Mouse (Mus musculus) G1E (cell line): ENCODE data around the gene Gria1. TPM values are rescaled to one million over a fixed set of nuclear protein-coding genes. Genes with fewer than 3 reads are reported as not detected.

Experiments used
- ATAC-seq: 2 replicates; pipeline ENCODE4 v1.8.0; 2016; ENCODE audit warnings: mild to moderate bottlenecking; ENCODE audit not compliant: insufficient number of reproducible peaks, poor library complexity, low FRiP score, severe bottlenecking; ENCODE audit errors: extremely low read depth
- DNase-seq: peaks from one replicate; pipeline ENCODE4 v3.0.0; 2012; ENCODE audit warnings: low spot score
- H3K27me3 ChIP-seq: 2 replicates; pipeline ENCODE4 v1.6.1; 2012; ENCODE audit warnings: mild to moderate bottlenecking, low read length, inconsistent platforms; ENCODE audit not compliant: insufficient read depth
- H3K36me3 ChIP-seq: replicated peaks from 2 replicates; pipeline ENCODE3; 2012; ENCODE audit warnings: mild to moderate bottlenecking, inconsistent platforms
- H3K4me1 ChIP-seq: 2 replicates; pipeline ENCODE4 v1.6.1; 2012; ENCODE audit warnings: low read depth, low read length, inconsistent platforms, mixed read lengths; ENCODE audit not compliant: insufficient read depth
- H3K4me3 ChIP-seq: 2 replicates; pipeline ENCODE4 v1.5.1; 2012; ENCODE audit warnings: low read depth, mild to moderate bottlenecking, inconsistent platforms, low read length, moderate library complexity, mixed read lengths
- H3K9me3 ChIP-seq: replicated peaks from 2 replicates; pipeline ENCODE4 v1.6.1; 2012; ENCODE audit warnings: inconsistent platforms
- CTCF ChIP-seq: IDR thresholded peaks from 2 replicates; pipeline ENCODE4 v1.5.1; 2012; ENCODE audit warnings: low read depth, low read length, inconsistent platforms, mixed read lengths
- GATA1 ChIP-seq: IDR thresholded peaks from 2 replicates; pipeline ENCODE4 v1.6.1; 2012; ENCODE audit warnings: borderline replicate concordance, low read length, inconsistent platforms, mixed read lengths
- GATA2 ChIP-seq: IDR thresholded peaks from 2 replicates; pipeline ENCODE4 v1.6.1; 2012; ENCODE audit warnings: low read depth, low read length, inconsistent platforms, borderline replicate concordance
- POLR2AphosphoS5 ChIP-seq: IDR thresholded peaks from 2 replicates; pipeline ENCODE4 v1.6.1; 2012; ENCODE audit warnings: low read depth, low read length, inconsistent platforms; ENCODE audit not compliant: insufficient replicate concordance
- TAL1 ChIP-seq: conservative IDR thresholded peaks from 2 replicates; pipeline ENCODE4 v1.6.1; 2012; ENCODE audit warnings: low read depth, low read length, inconsistent platforms, mixed read lengths
- polyA plus RNA-seq: library from polyadenylated mRNA; stranded (reverse); fragments of >175 nt; gene quantifications from 2 replicates; pipeline ENCODE4 v1.2.3, GENCODE M21; 2012
- total RNA-seq, 2 experiments: library from RNA; stranded (forward) in 1 of 2; stranded (reverse) in 1 of 2; fragments of 200-1000 nt in 1 of 2; fragments of >200 nt in 1 of 2; fragmentation: Nextera tagmentation in 1 of 2; gene quantifications; 2 replicates each; pipeline ENCODE4 v1.2.3; 2014 to 2017

The Gria1 gene
- total and polyA plus RNA-seq, 3 experiments, result 0.05 TPM; not detected in 2

DNA sequence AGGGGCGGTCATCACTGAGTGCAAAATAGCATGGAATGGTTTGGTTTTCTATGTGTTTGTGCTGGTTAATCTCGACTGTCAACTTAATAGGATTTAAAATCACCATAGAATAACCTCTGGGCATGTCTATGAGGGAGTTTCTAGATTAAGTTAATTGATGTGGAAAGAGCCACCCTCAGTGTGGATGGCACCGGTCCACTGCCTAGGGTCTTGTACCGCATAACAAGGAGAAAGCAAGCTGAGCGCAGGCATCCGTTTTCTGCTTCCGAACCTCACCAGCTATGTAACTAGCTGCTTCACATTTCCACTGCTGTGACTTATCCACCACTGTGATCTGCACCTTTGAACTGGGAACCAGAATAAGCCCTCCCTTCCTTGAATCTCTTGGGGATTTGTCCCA is 134.0 kb downstream of the Gria1 start:
- H3K27me3 ChIP-seq, result no peaks in the 10 kb centered on the region
- TF ChIP-seq GATA1 (no peak), GATA2 (no peak), CTCF (no peak), TAL1 (no peak), POLR2AphosphoS5 (no peak)
- H3K4me1 ChIP-seq, result no peaks in the 10 kb centered on the region
- ATAC-seq (no peak), DNase-seq (no peak)
- no peaks in the 10 kb centered on the region for H3K36me3 ChIP-seq
- no peak overlapping the region for H3K4me3 ChIP-seq
- H3K9me3 ChIP-seq, result peaks cover 30% of the 10 kb centered on the region

- no peak for ATAC-seq
- Histone ChIP-seq H3K36me3 (no peaks in the 10 kb centered on the region), H3K4me1 (no peaks in the 10 kb centered on the region), H3K9me3 (peaks cover 27% of the 10 kb centered on the region), H3K4me3 (no peak overlapping the region), H3K27me3 (no peaks in the 10 kb centered on the region)
- no peak for TF ChIP-seq TAL1
- TF ChIP-seq CTCF, result no peak
- TF ChIP-seq GATA1, result no peak
- no peak for TF ChIP-seq POLR2AphosphoS5
- no peak for TF ChIP-seq GATA2
- no peak for DNase-seq
Measured at GRCm38 (mm10) chr11:57145704-57146103, 134.5 kb downstream of the Gria1 start.

DNA sequence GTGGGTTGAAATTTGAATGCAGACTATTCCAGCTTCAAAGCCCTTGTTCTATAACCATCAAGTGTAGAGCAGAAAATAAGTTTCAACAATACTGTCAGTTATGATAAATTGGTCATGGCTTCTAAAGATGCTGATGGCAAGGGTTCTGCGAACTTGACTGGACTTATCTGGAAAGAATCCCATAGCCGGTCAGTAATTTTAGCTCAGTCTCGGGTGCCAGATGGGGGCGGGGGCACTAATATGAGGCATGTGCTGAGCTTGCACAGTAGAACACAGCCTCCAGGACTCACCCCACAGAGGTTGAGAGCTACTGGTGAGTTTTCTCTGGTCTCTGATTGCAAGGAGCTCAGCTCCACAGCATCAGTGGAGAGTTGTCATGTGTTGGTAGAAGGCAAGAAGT is 140.5 kb downstream of the Gria1 start:
- Histone ChIP-seq H3K36me3 (no peaks in the 10 kb centered on the region), H3K4me3 (no peak overlapping the region), H3K4me1 (no peaks in the 10 kb centered on the region), H3K27me3 (no peaks in the 10 kb centered on the region), H3K9me3 (peaks cover 30% of the 10 kb centered on the region)
- no peak for TF ChIP-seq GATA2
- no peak for TF ChIP-seq POLR2AphosphoS5
- no peak for TF ChIP-seq TAL1
- no peak for TF ChIP-seq GATA1
- TF ChIP-seq CTCF, result no peak
- ATAC-seq (no peak), DNase-seq (no peak)

DNA sequence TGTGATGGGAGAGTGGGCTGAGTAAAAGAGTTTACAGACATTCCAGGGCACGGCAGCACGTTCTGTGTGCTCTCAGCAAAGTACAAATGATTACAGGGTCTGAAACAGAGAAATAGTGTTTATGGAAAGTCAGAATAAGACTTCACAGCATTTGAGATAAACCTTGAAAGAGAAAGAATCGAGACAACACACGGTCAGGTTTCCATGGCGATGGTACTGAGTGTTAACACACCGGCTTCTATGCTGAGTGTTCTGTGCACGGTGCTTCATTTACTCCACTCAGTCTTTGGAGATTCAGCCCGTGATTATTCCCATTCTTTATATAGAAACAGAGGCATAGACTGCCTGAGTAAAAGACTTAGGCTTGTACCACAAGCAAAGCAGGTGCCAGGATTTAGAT is 143.8 kb downstream of the Gria1 start:
- no peaks in the 10 kb centered on the region for H3K4me1 ChIP-seq
- TF ChIP-seq POLR2AphosphoS5 (no peak), GATA2 (no peak), TAL1 (no peak), CTCF (no peak), GATA1 (no peak)
- H3K4me3 ChIP-seq, result no peak overlapping the region
- DNase-seq (no peak), ATAC-seq (no peak)
- no peaks in the 10 kb centered on the region for H3K36me3 ChIP-seq
- H3K9me3 ChIP-seq, result peaks cover 46% of the 10 kb centered on the region
- no peaks in the 10 kb centered on the region for H3K27me3 ChIP-seq

DNA sequence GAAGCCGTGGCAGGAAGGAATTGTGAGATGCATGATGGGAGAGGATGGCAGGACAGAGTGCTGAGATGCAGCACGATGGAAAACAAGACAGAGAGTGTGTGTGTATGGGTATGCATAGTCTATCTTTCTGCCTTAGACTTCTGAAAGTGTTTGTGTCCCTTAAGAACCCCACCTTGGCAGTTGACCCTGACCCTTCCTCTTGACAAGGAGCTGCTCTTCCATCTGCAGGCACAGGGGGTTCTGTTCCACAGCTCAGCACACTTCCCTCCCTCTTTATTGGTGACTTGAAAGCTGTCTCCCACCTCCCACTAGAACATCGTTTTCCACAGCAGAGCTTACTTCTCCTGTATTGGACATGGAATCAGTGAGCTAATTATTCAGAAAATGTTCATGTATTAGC is 148.2 kb downstream of the Gria1 start:
- Histone ChIP-seq H3K4me1 (no peaks in the 10 kb centered on the region), H3K4me3 (no peak overlapping the region), H3K9me3 (peaks cover 51% of the 10 kb centered on the region), H3K27me3 (no peaks in the 10 kb centered on the region), H3K36me3 (no peaks in the 10 kb centered on the region)
- ATAC-seq (no peak), DNase-seq (no peak)
- no peak for TF ChIP-seq POLR2AphosphoS5
- no peak for TF ChIP-seq TAL1

GRCm38 (mm10) chr11:57160076-57160475 is 148.9 kb downstream of the Gria1 start:
- Histone ChIP-seq H3K4me1 (no peaks in the 10 kb centered on the region), H3K36me3 (no peaks in the 10 kb centered on the region), H3K4me3 (no peak overlapping the region), H3K9me3 (peaks cover 47% of the 10 kb centered on the region), H3K27me3 (no peaks in the 10 kb centered on the region)
- DNase-seq, result no peak
- ATAC-seq, result no peak
- TF ChIP-seq GATA1 (no peak), GATA2 (no peak), CTCF (no peak), TAL1 (no peak), POLR2AphosphoS5 (no peak)

DNA sequence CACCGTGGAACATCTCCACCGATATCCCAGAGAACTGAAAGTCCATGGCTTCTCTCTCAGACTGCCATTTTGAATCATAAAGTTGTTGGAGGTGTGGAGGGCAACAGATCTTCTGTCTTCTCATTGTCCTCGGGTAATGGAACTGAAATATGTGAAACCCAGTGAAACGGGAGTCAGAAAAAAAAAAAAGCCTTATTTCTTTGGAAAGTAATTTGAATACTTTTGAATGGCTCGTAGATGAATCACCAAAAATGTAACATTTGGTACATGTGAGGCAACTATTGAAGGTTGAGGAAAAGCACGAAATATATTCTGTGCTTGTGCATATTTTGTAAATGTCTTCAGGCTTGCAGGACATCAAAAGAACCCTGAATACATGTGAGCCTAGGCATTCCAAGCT is 151.7 kb downstream of the Gria1 start:
- Histone ChIP-seq H3K36me3 (no peaks in the 10 kb centered on the region), H3K4me3 (no peak overlapping the region), H3K27me3 (no peaks in the 10 kb centered on the region), H3K9me3 (peaks cover 41% of the 10 kb centered on the region), H3K4me1 (no peaks in the 10 kb centered on the region)
- ATAC-seq (no peak), DNase-seq (no peak)
- TF ChIP-seq GATA1 (no peak), CTCF (no peak), POLR2AphosphoS5 (no peak), TAL1 (no peak), GATA2 (no peak)
